Mouse (Mus musculus) embryonic facial prominence, embryonic 10.5 days (tissue): ENCODE measurements around the gene Carm1. TPM values are rescaled to one million over a fixed set of nuclear protein-coding genes. Genes with fewer than 3 reads are reported as not detected.

ENCODE experiments used
- DNase-seq: peaks from one replicate; pipeline ENCODE4 v3.0.0-alpha.2; 2017; ENCODE audit warnings: low spot score
- H3K27ac ChIP-seq: fragments of 300-500 bp; sonication (generic); replicated peaks from 2 replicates; pipeline ENCODE4 v1.5.1; 2016; ENCODE audit warnings: mild to moderate bottlenecking
- H3K27me3 ChIP-seq: fragments of 300-500 bp; sonication (generic); replicated peaks from 2 replicates; pipeline ENCODE4 v1.6.1; 2016; ENCODE audit warnings: low read depth, mild to moderate bottlenecking; ENCODE audit not compliant: poor library complexity, severe bottlenecking
- H3K36me3 ChIP-seq: fragments of 300-500 bp; sonication (generic); replicated peaks from 2 replicates; pipeline ENCODE4 v1.6.1; 2016; ENCODE audit warnings: mild to moderate bottlenecking, moderate library complexity
- H3K4me1 ChIP-seq: fragments of 300-500 bp; sonication (generic); 2 replicates; pipeline ENCODE4 v1.6.1; 2016
- H3K4me3 ChIP-seq: fragments of 300-500 bp; sonication (generic); 2 replicates; pipeline ENCODE4 v1.5.1; 2016; ENCODE audit warnings: mild to moderate bottlenecking, moderate library complexity
- H3K9me3 ChIP-seq: fragments of 300-500 bp; sonication (generic); 2 replicates; pipeline ENCODE4 v1.6.1; 2016; ENCODE audit warnings: mild to moderate bottlenecking
- WGBS: fragments of 180-500 bp; shearing (Covaris S2); methylation state at CpG from one replicate; pipeline ENCODE4 v1.1.7; 2016; 5-methylcytosine and 5-hydroxymethylcytosine counted together
- polyA plus RNA-seq: library from polyadenylated mRNA; unstranded; fragments of >200 nt; fragmentation: Nextera tagmentation; extraction: Ambion mirVana; gene quantifications from 2 replicates; pipeline ENCODE4 v1.2.1, GENCODE M21; 2016

Carm1 gene
- 73.1 and 84.1 TPM in 2 replicates for polyA plus RNA-seq

DNA sequence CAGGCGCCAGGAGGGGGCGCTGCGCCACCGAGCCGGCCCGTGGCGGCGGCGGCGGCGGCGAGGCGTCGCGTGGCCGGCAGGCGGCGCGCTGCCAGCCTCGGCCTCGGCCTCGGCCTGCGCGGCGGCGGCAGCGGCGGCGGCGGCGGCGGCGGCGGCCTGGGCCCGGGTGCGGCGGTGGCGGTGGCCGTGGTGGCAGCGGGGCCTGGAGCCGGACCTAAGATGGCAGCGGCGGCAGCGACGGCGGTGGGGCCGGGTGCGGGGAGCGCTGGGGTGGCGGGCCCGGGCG lies at the start of gene Carm1:
Gene Carm1, plus strand, starts transcription at position 106 of the 286 bp plus-strand sequence.
- Histone ChIP-seq H3K36me3 (peaks cover 33% of the 10 kb centered on the region), H3K27ac (peak within 1 kb of the TSS; percentile 99), H3K9me3 (no peaks in the 10 kb centered on the region), H3K27me3 (no peaks in the 10 kb centered on the region), H3K4me3 (peak within 1 kb of the TSS; percentile 89), H3K4me1 (peaks cover 26% of the 10 kb centered on the region)
- no peak for DNase-seq
- 17% methylated on average over 52 of the region's 52 CpGs for WGBS

DNA sequence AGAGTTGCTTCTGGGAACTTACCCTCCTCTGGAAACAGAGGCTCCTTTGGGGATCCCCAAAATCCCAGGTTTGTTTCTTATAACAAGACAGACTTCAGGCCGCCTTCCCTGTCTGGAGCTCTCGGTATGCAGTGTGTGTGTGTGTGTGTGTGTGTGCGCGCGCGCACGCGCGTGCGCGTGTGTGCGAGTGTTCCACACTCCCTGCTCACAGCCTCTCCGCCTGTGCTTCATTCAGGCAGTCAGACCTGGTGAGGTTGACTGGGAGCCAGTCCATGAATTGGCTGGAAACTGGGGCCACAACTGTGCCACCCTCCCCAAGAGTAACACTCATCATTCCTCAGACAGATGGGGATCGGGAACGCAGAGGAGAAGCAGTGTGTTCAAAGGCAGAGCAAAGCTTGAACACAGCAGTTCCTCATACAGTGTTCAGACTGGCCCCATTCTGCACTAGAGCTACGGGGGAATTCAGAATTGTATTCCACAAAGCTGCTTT lies 49.6 kb upstream of the Carm1 start:
- Histone ChIP-seq H3K27ac (peak overlapping the region; percentile 87), H3K4me3 (peak overlapping the region; percentile 44), H3K36me3 (peaks cover 62% of the 10 kb centered on the region), H3K9me3 (no peaks in the 10 kb centered on the region), H3K4me1 (peaks cover 50% of the 10 kb centered on the region), H3K27me3 (no peaks in the 10 kb centered on the region)
- DNase-seq = no peak
- WGBS = 72% methylated on average over 16 of the region's 16 CpGs

DNA sequence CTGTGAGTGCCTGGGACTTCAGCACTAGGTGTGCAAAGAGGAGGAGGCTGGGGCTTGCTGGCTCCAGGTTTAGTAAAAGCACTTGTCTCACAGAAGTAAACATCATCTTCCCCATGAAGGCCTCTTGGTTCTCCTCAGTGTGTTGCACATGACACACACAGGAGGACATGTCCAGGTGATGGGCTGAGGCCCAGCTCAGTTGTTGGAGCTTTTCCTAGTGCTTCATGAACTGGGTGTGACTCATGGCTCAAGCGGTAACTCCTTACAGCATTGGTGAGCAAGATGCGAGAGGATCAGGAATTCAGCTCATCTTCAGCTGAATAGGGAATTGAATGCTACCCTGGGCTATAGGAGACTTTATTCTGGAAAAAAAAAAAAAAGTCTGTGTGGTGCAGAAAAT lies 49.0 kb upstream of the Carm1 start:
- no peak for DNase-seq
- Histone ChIP-seq H3K27me3 (no peaks in the 10 kb centered on the region), H3K36me3 (peaks cover 57% of the 10 kb centered on the region), H3K4me1 (peaks cover 50% of the 10 kb centered on the region), H3K9me3 (no peaks in the 10 kb centered on the region), H3K4me3 (no peak overlapping the region), H3K27ac (peak overlapping the region; percentile 87)
- WGBS = 96% methylated on average over 2 of the region's 2 CpGs

DNA sequence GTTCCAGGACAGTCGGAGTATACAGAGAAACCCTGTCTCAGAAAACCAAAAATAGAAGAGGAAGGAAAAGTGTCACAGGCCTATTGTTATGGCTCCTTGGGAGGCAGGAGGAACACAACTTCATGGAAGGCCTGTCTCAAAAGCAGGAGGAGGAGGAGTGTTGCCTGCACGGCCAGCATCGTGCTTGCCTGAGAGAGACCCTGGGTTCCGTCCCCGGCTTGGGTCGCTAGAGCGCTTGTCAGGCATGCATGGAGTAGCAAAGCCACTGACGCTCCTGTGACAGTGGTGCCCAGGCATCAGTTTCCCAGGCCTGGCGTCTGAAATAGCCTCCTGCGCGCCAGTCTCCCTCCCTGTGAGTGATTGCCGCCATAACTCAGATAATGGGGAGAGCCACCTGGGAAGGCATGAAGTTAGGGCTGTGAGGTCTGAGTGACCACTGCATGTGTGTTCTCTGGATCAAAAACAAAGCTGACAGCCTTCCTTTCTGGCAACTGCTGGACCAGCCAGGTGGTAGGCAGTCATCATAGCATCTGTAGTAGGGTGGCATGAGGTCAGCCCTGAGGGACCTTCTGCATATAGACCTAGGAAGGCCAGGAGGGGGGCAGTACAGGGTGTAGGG lies 48.3 kb upstream of the Carm1 start:
- no peak overlapping the region for H3K4me3 ChIP-seq
- no peak for DNase-seq
- H3K36me3 ChIP-seq = peaks cover 57% of the 10 kb centered on the region
- H3K27me3 ChIP-seq = no peaks in the 10 kb centered on the region
- peak overlapping the region; percentile 87 for H3K27ac ChIP-seq
- 92% methylated on average over 12 of the region's 12 CpGs for WGBS
- H3K9me3 ChIP-seq = no peaks in the 10 kb centered on the region
- H3K4me1 ChIP-seq = peaks cover 50% of the 10 kb centered on the region

DNA sequence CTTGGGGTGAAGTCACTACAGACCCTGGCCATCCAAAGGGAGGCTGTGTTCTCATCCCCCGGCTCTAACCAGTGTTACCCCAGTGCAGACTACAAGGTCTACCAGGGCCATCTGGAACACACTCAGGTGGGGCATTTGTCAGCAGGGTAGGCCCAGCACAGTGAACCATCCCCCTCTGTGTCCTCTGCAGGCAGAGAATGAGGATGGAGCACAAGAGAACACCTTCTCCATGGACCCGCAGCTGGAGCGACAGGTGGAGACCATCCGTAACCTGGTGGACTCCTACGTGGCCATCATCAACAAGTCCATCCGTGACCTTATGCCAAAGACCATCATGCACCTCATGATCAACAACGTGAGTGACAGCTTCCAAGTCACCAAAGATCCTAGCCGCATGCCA lies 43.3 kb upstream of the Carm1 start:
- H3K36me3 ChIP-seq = peaks cover 78% of the 10 kb centered on the region
- H3K4me3 ChIP-seq = no peak overlapping the region
- no peaks in the 10 kb centered on the region for H3K27me3 ChIP-seq
- H3K27ac ChIP-seq = no peak overlapping the region
- peaks cover 2% of the 10 kb centered on the region; the same call in 1 of the 2 replicates for H3K4me1 ChIP-seq
- H3K9me3 ChIP-seq = no peaks in the 10 kb centered on the region
- DNase-seq = no peak
- 94% methylated on average over 8 of the region's 8 CpGs for WGBS

DNA sequence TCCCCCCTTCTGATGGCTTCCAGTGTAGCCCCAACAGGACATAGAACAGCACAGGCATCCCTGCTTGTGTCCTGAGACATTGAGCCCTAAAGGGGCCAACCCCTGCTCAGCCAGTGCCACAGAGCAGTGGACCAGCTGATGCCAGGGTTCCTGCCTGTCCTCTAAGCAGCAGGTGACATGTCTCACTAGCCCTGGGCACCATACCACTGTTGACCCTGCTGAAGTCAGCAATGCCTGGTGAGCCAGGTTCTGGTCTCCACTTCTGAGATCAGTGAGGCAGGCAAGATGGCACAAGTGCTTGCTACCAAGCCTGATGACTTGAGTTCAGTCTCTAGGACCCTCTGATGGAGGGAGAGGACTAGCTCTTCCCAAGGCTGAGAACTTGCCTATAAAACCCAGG lies 40.9 kb upstream of the Carm1 start:
- Histone ChIP-seq H3K4me3 (no peak overlapping the region), H3K36me3 (peaks cover 69% of the 10 kb centered on the region), H3K27ac (no peak overlapping the region), H3K27me3 (no peaks in the 10 kb centered on the region), H3K4me1 (peaks cover 15% of the 10 kb centered on the region), H3K9me3 (no peaks in the 10 kb centered on the region)
- DNase-seq = no peak

DNA sequence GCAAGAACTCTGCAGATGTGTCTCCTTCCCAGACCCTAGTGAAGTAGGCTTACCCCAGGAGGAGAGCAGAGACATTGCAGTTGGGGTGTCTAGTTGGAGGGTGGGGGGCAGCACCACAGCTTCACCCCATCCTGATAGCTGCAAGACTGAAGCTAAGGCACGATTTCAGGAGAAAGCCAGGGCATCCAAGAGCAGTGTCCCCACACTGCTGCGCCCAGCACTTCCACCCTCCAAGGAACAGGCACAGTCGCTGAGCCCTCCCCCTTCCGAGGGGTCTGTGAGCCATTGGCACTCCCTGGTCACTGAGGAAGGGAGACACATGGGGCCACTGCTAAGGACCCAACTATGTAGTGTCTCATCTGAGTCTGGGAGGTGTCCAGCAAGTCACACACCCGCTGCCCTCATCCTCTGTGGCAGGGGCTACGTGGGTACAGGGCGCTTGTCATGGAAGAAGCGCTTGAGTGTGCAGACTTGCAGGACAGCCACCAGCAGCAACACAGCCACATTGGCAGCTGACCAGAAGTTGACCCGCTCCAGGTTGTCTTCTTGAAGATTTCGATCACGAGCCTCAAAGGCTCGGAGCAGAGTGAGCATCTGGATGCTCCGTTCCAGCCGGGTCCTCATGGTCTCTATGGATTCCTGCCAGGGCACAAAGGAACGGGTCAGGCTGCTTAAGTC lies 38.8 kb upstream of the Carm1 start:
- Histone ChIP-seq H3K27me3 (no peaks in the 10 kb centered on the region), H3K9me3 (no peaks in the 10 kb centered on the region), H3K4me3 (no peak overlapping the region), H3K4me1 (peaks cover 20% of the 10 kb centered on the region), H3K27ac (no peak overlapping the region), H3K36me3 (peaks cover 63% of the 10 kb centered on the region)
- no peak for DNase-seq
- WGBS = 93% methylated on average over 15 of the region's 15 CpGs

DNA sequence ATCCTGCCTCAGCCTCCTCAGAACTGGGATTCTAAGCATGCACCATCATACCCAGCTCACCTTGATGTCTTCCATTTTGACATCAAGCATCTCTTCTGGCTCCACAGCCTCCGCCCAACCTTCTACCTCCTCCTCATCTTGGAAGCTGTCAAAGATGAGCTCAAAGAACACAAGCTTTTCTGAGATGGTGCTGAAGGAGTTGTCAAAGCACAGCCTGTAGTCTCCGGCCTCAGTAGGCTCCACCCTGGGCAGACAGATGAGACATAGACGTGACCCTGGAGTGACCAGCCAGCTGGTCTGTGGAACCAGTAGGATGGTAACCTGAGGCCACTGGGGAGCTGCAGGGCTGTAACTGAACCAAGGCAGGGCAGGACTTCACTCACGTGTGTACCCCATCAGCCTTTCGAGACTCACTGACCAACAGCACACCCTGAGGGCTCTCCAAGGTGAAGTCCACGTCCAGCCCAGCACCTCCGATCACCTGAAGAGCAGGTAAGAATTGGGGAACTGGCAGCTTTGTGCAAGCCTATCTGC lies 37.8 kb upstream of the Carm1 start:
- H3K4me3 ChIP-seq = peak overlapping the region; percentile 80
- H3K27me3 ChIP-seq = no peaks in the 10 kb centered on the region
- H3K36me3 ChIP-seq = peaks cover 53% of the 10 kb centered on the region
- 74% methylated on average over 7 of the region's 7 CpGs for WGBS
- H3K4me1 ChIP-seq = peaks cover 20% of the 10 kb centered on the region
- no peak for DNase-seq
- peaks cover 3% of the 10 kb centered on the region; the same call in 1 of the 2 replicates for H3K9me3 ChIP-seq
- H3K27ac ChIP-seq = peak overlapping the region; percentile 94; the same call in 1 of the 2 replicates

DNA sequence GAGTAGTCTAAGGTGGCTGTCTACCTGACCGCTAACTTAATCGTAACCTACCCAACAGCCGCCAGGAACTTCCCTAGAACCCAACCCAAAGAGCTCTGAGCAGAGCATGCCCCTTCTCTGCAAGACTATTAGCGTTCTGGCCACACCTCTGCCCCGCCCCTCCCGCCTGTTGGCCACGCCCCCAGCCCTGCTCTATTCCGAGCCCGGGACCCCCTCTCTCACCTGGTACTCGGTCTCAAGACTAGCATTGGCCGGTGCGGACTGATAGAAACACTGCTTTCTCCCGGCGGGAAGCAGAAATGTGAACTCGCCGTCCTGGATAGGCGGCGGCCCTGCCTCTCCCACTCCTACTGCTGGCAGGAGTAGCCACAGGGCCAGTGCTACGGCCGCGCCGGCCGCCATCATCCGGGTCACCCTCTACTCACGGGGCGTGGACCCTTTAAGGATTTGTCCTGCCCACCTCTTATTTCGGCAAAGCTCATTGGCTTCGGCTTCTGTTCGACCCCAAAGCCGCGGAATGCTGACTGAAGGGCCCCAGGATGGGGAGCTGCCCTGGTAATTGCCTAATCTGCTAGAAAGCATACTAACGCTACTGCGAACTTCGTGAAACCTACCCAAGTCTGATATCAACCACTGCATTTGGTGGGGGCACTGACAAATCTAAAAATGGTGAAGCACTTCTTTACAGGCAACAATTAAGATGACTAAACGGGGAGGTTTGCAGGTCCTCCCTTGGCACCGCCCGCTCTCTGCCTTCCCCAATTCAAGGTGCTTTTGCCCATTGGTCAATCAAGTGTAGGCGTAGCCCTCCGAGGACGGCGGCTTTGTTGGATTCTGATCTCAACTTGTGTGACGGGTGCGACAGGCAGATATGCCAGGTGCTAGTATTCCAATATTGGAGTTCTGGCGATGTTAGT lies 36.7 kb upstream of the Carm1 start, which contains the start of gene Tmed1:
Gene Tmed1, minus strand, starts transcription at position 481 of the 917 bp plus-strand sequence.
- peaks cover 42% of the 10 kb centered on the region for H3K36me3 ChIP-seq
- peak within 1 kb of the TSS; percentile 94 for H3K27ac ChIP-seq
- DNase-seq = peak; percentile 96
- peaks cover 3% of the 10 kb centered on the region; the same call in 1 of the 2 replicates for H3K9me3 ChIP-seq
- H3K27me3 ChIP-seq = no peaks in the 10 kb centered on the region
- peak within 1 kb of the TSS; percentile 80 for H3K4me3 ChIP-seq
- WGBS = under 1% methylated on average over 44 of the region's 44 CpGs
- peaks cover 20% of the 10 kb centered on the region for H3K4me1 ChIP-seq

DNA sequence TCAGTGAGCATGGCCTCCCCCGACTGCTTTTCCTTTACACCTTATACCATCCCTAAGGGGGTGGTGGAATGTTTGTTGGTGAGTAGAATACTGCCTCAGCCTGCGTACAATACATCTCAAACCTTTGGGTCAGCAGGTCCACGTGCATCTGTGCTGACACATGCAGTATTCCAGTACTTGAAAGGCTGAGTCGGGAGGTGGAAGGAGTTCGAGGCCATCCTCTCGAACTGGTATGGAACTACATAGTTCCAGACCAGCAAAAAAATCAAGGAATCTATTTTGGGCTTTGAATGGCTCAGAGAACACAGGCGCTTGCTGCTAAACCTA lies 36.0 kb upstream of the Carm1 start:
- peak overlapping the region; percentile 80 for H3K4me3 ChIP-seq
- peaks cover 20% of the 10 kb centered on the region for H3K4me1 ChIP-seq
- 6% methylated on average over 7 of the region's 7 CpGs for WGBS
- peaks cover 3% of the 10 kb centered on the region; the same call in 1 of the 2 replicates for H3K9me3 ChIP-seq
- no peak for DNase-seq
- H3K36me3 ChIP-seq = peaks cover 35% of the 10 kb centered on the region
- peak overlapping the region; percentile 94 for H3K27ac ChIP-seq
- H3K27me3 ChIP-seq = no peaks in the 10 kb centered on the region

DNA sequence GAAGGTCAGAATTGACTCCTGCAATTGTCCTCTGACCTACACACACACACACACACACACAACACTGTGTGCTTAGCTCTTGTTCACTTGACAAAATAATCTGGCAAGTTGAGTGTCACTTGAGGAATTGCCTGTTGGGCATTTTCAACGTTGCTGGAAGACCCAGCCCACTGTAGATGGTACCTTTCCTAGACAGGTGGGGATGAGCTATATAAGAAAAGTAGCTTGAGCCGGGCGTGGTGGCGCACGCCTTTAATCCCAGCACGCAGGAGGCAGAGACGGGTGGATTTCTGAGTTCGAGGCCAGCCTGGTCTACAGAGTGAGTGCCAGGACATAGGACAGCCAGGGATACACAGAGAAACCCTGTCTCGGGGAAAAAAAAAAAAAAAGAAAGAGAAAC lies 35.6 kb upstream of the Carm1 start:
- DNase-seq = no peak
- H3K9me3 ChIP-seq = peaks cover 3% of the 10 kb centered on the region; the same call in 1 of the 2 replicates
- peaks cover 31% of the 10 kb centered on the region for H3K36me3 ChIP-seq
- peaks cover 20% of the 10 kb centered on the region for H3K4me1 ChIP-seq
- peak overlapping the region; percentile 80 for H3K4me3 ChIP-seq
- WGBS = 78% methylated on average over 9 of the region's 9 CpGs
- peak overlapping the region; percentile 94 for H3K27ac ChIP-seq
- no peaks in the 10 kb centered on the region for H3K27me3 ChIP-seq

DNA sequence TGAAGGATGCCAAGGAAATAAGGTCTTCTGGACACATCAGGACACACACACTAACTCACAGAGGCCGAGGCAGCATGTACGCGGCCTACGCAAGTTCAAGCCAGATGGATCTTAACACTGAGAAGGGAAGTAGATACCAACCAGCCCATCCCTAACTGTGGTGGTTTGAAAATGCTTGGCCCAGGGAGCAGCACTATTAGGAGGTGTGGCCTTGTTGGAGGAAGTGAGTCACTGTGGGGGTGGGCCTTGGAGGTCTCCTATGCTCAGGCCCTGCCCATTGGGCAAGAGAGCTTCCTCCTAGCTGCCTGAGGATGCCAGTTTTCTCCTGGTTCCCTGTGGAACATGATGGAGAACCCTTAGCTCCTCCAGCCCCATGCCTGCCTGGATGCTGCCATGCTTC lies 33.2 kb upstream of the Carm1 start:
- Histone ChIP-seq H3K27ac (no peak overlapping the region), H3K27me3 (no peaks in the 10 kb centered on the region), H3K36me3 (peaks cover 7% of the 10 kb centered on the region), H3K4me3 (no peak overlapping the region), H3K9me3 (peaks cover 3% of the 10 kb centered on the region; the same call in 1 of the 2 replicates), H3K4me1 (peaks cover 20% of the 10 kb centered on the region)
- WGBS = 98% methylated on average over 4 of the region's 4 CpGs
- no peak for DNase-seq
